Comparison of ENCODE assay signal across 9 mouse cellular contexts in genomic region chr6:34304675-34305241, GRCm38 (mm10). TPM values are rescaled to one million over a fixed set of nuclear protein-coding genes. Genes with fewer than 3 reads are reported as not detected.
A peak's percentile ranks its signal among the peaks of the same experiment; 100 is the strongest.
DNase-seq lines count a peak whose midpoint lies in the region; ATAC-seq lines count a peak whose summit lies in the region.
"Had no signal": no experiment of that assay in that cellular context is flagged by ENCODE, and none has a peak within 500 bp of the region (broad histone marks: within the 10 kb centered on the region; RNA-seq: fewer than 3 reads in every experiment).

No protein-coding gene starts in this region.

- peak; percentile 21 for DNase-seq in kidney, adult 11 months
- peak; percentile 54 to 76 for DNase-seq in adrenal gland, postnatal 36 days
- DNase-seq in retina, embryonic 14.5 days (ENCODE audit: low spot score), result peak; percentile 24
- no peak for DNase-seq in cerebellum, adult 18-20 months
- DNase-seq in c-Kit-positive CD71-positive TER-119-positive erythroid progenitor cells, embryonic 14.5 days (ENCODE audit: low spot score), result no peak
- DNase-seq in spleen, adult 18-20 months, result no peak

- 73% methylated on average over 10 of the region's 10 CpGs for WGBS in kidney, embryonic 15.5 days
- 70% methylated on average over 10 of the region's 10 CpGs for WGBS in hindbrain, embryonic 16.5 days

- no peak overlapping the region for H3K9ac ChIP-seq in kidney, embryonic 15.5 days
- no peak overlapping the region for H3K9ac ChIP-seq in hindbrain, embryonic 16.5 days (ENCODE audit: low read depth, low read length)
- H3K9ac ChIP-seq: embryonic facial prominence, embryonic 13.5 days had no signal

- no peaks in the 10 kb centered on the region for H3K27me3 ChIP-seq in kidney, embryonic 15.5 days
- no peaks in the 10 kb centered on the region for H3K27me3 ChIP-seq in hindbrain, embryonic 16.5 days (replicated peaks; ENCODE audit: control insufficient read depth, insufficient read depth, low read length)
- H3K27me3 ChIP-seq: embryonic facial prominence, embryonic 13.5 days had no signal

- H3K36me3 ChIP-seq in kidney, embryonic 15.5 days, result peaks cover 50% of the 10 kb centered on the region
- H3K36me3 ChIP-seq in hindbrain, embryonic 16.5 days (ENCODE audit: control insufficient read depth, insufficient read depth, low read length), result peaks cover 11% of the 10 kb centered on the region

- no peak overlapping the region for H3K4me3 ChIP-seq in kidney, embryonic 15.5 days (replicated peaks)
- H3K4me3 ChIP-seq in hindbrain, embryonic 16.5 days (ENCODE audit: low read length), result no peak overlapping the region
- H3K4me3 ChIP-seq: embryonic facial prominence, embryonic 13.5 days had no signal

- ATAC-seq in kidney, embryonic 15.5 days (replicated peaks; ENCODE audit: low FRiP score), result no peak
- ATAC-seq in hindbrain, embryonic 16.5 days, result peak; percentile 37; the same call in 1 of the 2 replicates

- no peaks in the 10 kb centered on the region for H3K4me1 ChIP-seq in kidney, embryonic 15.5 days
- H3K4me1 ChIP-seq in hindbrain, embryonic 16.5 days (ENCODE audit: control insufficient read depth, insufficient read depth, low read depth, low read length), result no peaks in the 10 kb centered on the region
- H3K4me1 ChIP-seq: embryonic facial prominence, embryonic 13.5 days had no signal

- no peaks in the 10 kb centered on the region for H3K9me3 ChIP-seq in kidney, embryonic 15.5 days (replicated peaks)
- H3K9me3 ChIP-seq in hindbrain, embryonic 16.5 days (ENCODE audit: control insufficient read depth, low read length), result no peaks in the 10 kb centered on the region
- H3K9me3 ChIP-seq: embryonic facial prominence, embryonic 13.5 days had no signal

- H3K4me2 ChIP-seq in kidney, embryonic 15.5 days, result no peak overlapping the region
- no peak overlapping the region for H3K4me2 ChIP-seq in hindbrain, embryonic 16.5 days (ENCODE audit: low read length)
- H3K4me2 ChIP-seq: embryonic facial prominence, embryonic 13.5 days had no signal

- H3K27ac ChIP-seq in kidney, embryonic 15.5 days, result no peak overlapping the region
- no peak overlapping the region for H3K27ac ChIP-seq in hindbrain, embryonic 16.5 days (ENCODE audit: low read depth, low read length)
- H3K27ac ChIP-seq: embryonic facial prominence, embryonic 13.5 days had no signal

RNA-seq across cellular contexts. Expression of gene Akr1b3, which starts 12.5 kb away (rescaled TPM):
- 184 and 190 TPM in 2 replicates for polyA plus RNA-seq in kidney, embryonic 15.5 days (2015; fragmentation: Nextera tagmentation; extraction: Ambion mirVana)
- 100 to 1,000 TPM; 324 to 405 TPM for total RNA-seq in adrenal gland, postnatal 36 days (2021)
- polyA plus RNA-seq in hindbrain, embryonic 16.5 days (2015; fragmentation: Nextera tagmentation; extraction: Ambion mirVana), result 122 and 123 TPM in 2 replicates

RNA-seq across cellular contexts. Expression of gene Akr1b8, which starts 49.2 kb away (rescaled TPM):
- polyA plus RNA-seq in kidney, embryonic 15.5 days (2015; fragmentation: Nextera tagmentation; extraction: Ambion mirVana), result 13.2 and 13.9 TPM in 2 replicates
- 100 to 1,000 TPM; 233 to 373 TPM for total RNA-seq in adrenal gland, postnatal 36 days (2021)
- 4.4 and 4.7 TPM in 2 replicates for polyA plus RNA-seq in hindbrain, embryonic 16.5 days (2015; fragmentation: Nextera tagmentation; extraction: Ambion mirVana)

Comparison
In these comparisons a context has a peak if more than half of its experiments do, and no peak if none do; other contexts are left out.
1. DNase-seq: peak in kidney, adult 11 months (single experiment), adrenal gland, postnatal 36 days (2 of 2) and retina, embryonic 14.5 days (single experiment); none in cerebellum, adult 18-20 months (0 of 2), c-Kit-positive CD71-positive TER-119-positive erythroid progenitor cells, embryonic 14.5 days (single experiment) and spleen, adult 18-20 months (0 of 2).